Mouse (Mus musculus): ENCODE results near the gene Ndufa8. TPM values are rescaled to one million over a fixed set of nuclear protein-coding genes. Genes with fewer than 3 reads are reported as not detected.

Ndufa8 gene
- polyA plus RNA-seq, 1 experiment from 2014 or later: 195 TPM

GRCm38 (mm10) chr2:35999212-35999611 is 50.0 kb downstream of the Ndufa8 start:
- Histone ChIP-seq H3K9me3 (no peaks in the 10 kb centered on the region), H3K27me3 (ENCODE audit: poor library complexity, severe bottlenecking) (peaks cover 17% of the 10 kb centered on the region), H3K36me3 (replicated peaks) (no peaks in the 10 kb centered on the region), H3K27ac (no peak overlapping the region), H3K4me1 (peaks cover 12% of the 10 kb centered on the region), H3K4me3 (no peak overlapping the region)
- no peak for DNase-seq (ENCODE audit: extremely low spot score, low spot score)

- no peaks in the 10 kb centered on the region for H3K36me3 ChIP-seq (replicated peaks)
- 88% methylated on average over 5 of the region's 5 CpGs for WGBS
- H3K4me3 ChIP-seq: no peak overlapping the region
- H3K9me3 ChIP-seq: no peaks in the 10 kb centered on the region
- no peak overlapping the region for H3K27ac ChIP-seq
- H3K27me3 ChIP-seq (ENCODE audit: poor library complexity, severe bottlenecking): peaks cover 10% of the 10 kb centered on the region; the same call in 1 of the 2 replicates
- DNase-seq (ENCODE audit: extremely low spot score, low spot score): no peak
- H3K4me1 ChIP-seq: peaks cover 9% of the 10 kb centered on the region
Measured at GRCm38 (mm10) chr2:35998416-35998815, 50.8 kb downstream of the Ndufa8 start.

DNA sequence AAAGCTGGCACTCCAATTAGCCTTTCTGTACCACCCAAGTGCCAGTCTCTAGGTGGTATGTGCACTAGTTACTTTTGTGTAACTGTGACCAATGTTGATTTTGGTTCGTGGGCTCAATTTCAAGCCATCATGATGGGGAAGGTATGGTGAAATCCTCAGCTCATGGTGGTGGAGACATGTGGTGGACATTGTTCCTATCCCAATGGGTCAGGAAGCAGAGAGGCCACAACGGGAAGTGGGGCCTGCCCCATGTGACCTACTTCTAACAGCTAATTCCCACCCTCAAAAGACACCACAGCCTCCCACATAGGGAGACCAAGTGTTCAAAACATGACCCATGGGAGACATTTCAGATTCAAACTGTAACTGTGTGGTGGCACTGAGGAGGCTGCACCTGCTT is 52.5 kb downstream of the Ndufa8 start:
- Histone ChIP-seq H3K4me3 (no peak overlapping the region), H3K9me3 (no peaks in the 10 kb centered on the region), H3K4me1 (peaks cover under 1% of the 10 kb centered on the region; the same call in 1 of the 2 replicates), H3K36me3 (replicated peaks) (no peaks in the 10 kb centered on the region), H3K27me3 (ENCODE audit: poor library complexity, severe bottlenecking) (no peaks in the 10 kb centered on the region), H3K27ac (no peak overlapping the region)
- WGBS: 76% methylated on average over 2 of the region's 2 CpGs
- no peak for DNase-seq (ENCODE audit: extremely low spot score, low spot score)

GRCm38 (mm10) chr2:35994303-35994702 is 54.9 kb downstream of the Ndufa8 start:
- H3K27ac ChIP-seq: no peak overlapping the region
- no peaks in the 10 kb centered on the region for H3K4me1 ChIP-seq
- H3K4me3 ChIP-seq: no peak overlapping the region
- no peaks in the 10 kb centered on the region for H3K36me3 ChIP-seq (replicated peaks)
- no peak for DNase-seq (ENCODE audit: extremely low spot score, low spot score)
- WGBS: 91% methylated on average over 6 of the region's 6 CpGs
- no peaks in the 10 kb centered on the region for H3K9me3 ChIP-seq
- no peaks in the 10 kb centered on the region for H3K27me3 ChIP-seq (ENCODE audit: poor library complexity, severe bottlenecking)

DNA sequence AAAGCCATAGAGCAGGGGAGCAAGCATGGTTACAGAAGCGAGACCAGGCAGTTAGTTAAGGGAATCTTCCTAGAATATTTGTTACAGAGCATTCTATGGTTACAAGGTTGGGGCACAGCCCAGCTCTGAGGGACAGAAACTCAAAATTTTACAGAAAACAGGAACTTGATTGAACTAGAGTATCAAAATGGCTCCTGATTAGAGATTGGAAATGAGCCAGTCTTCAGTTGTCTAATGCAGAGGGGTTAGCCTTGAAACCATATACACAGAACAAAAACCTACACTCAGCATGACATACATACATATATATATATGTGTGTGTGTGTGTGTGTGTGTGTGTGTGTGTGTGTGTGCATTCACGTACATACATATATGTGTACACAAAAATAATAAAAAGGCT is 55.7 kb downstream of the Ndufa8 start:
- Histone ChIP-seq H3K9me3 (no peaks in the 10 kb centered on the region), H3K4me1 (no peaks in the 10 kb centered on the region), H3K27ac (no peak overlapping the region), H3K4me3 (no peak overlapping the region), H3K27me3 (ENCODE audit: poor library complexity, severe bottlenecking) (no peaks in the 10 kb centered on the region), H3K36me3 (replicated peaks) (no peaks in the 10 kb centered on the region)
- DNase-seq (ENCODE audit: extremely low spot score, low spot score): no peak
- 84% methylated on average over 2 of the region's 2 CpGs for WGBS

DNA sequence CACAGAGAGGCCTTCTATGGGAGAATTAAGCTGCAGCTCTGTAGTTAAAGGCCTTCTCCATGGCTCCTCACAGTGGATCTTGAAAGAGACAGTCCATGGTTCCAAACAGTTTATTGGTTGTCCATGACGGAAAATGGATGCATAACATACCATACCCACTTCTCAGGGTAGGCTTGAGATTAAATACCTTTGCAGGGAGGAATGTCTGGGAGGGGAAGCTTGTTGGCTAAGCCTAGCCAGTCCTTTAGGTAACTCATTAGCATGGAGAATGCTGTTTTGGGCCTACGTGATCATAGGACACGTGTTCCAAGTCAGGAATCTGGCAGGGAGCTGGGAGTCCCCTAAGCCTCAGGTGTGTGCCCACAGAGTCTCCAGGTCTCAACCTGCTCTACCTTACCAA is 56.9 kb downstream of the Ndufa8 start:
- DNase-seq (ENCODE audit: extremely low spot score, low spot score): no peak
- no peak overlapping the region for H3K27ac ChIP-seq
- 86% methylated on average over 3 of the region's 3 CpGs for WGBS
- H3K36me3 ChIP-seq (replicated peaks): no peaks in the 10 kb centered on the region
- H3K9me3 ChIP-seq: no peaks in the 10 kb centered on the region
- H3K4me1 ChIP-seq: no peaks in the 10 kb centered on the region
- no peak overlapping the region for H3K4me3 ChIP-seq
- H3K27me3 ChIP-seq (ENCODE audit: poor library complexity, severe bottlenecking): peaks cover 8% of the 10 kb centered on the region

Other genes with a start within 250 kb of the Ndufa8 start
- gene Ttll11, start 69.5 kb downstream of the Ndufa8 start, polyA plus RNA-seq (2016; fragmentation: Nextera tagmentation; extraction: Ambion mirVana): 0.75 and 0.95 TPM in 2 replicates
- gene Morn5, start 52 bp upstream of the Ndufa8 start, polyA plus RNA-seq (2016; fragmentation: Nextera tagmentation; extraction: Ambion mirVana): 0.56 TPM in 1 of 2 replicates, not detected in the other
- 2.2 and 2.8 TPM in 2 replicates for gene Lhx6, start 56.0 kb upstream of the Ndufa8 start, polyA plus RNA-seq (2016; fragmentation: Nextera tagmentation; extraction: Ambion mirVana)
- 24.2 and 28.7 TPM in 2 replicates for gene Mrrf, start 87.0 kb upstream of the Ndufa8 start, polyA plus RNA-seq (2016; fragmentation: Nextera tagmentation; extraction: Ambion mirVana)
- gene Rbm18, start 87.4 kb upstream of the Ndufa8 start, polyA plus RNA-seq (2016; fragmentation: Nextera tagmentation; extraction: Ambion mirVana): 71.8 and 72.1 TPM in 2 replicates
- 2.2 and 3.6 TPM in 2 replicates for gene Ptgs1, start 181.0 kb upstream of the Ndufa8 start, polyA plus RNA-seq (2016; fragmentation: Nextera tagmentation; extraction: Ambion mirVana)

Data from forebrain, embryonic 10.5 days (tissue).